Mouse (Mus musculus): Measurements from ENCODE around the gene Spata16.

DNA sequence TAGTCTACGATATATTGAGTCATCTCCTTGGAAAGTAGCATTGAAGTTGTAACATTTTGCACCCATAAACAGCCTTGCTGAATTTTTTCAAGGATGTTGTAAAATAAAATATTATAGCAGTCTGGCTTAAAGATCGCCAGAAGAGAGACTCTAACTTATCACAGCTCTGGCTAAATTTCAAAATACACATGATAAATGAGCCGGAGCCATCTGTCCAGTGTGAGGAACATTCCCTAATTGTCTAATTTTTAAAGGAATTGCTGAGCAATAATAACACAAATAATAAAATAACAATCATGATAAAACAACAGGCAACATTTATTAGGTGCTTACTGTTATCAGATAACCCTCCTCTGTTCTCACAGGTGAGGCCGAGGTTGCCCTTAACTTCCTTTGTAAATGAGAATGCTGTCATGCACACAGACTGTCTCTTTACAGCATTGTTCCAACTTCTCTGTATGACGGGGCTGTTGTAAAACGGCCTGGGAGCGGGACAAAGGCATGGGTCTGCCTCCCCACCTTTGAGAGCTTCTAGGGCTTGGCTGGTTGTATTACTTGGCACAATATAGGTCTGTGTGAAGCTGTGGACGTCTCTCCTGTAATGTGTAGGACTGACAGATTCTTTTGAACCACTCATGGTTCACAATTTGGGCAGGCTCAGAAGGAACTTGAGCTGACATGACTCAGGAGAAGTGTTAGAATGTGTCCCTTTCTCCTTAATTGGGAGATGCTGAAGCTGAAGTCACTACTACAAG lies 3.1 kb downstream of the Spata16 start:
- TF ChIP-seq POLR2A (IDR thresholded peaks at IDR 0.05; ENCODE audit: borderline replicate concordance, extremely low read depth, insufficient read depth, insufficient read length, poor library complexity, severe bottlenecking): no peak
- TF ChIP-seq CTCF (IDR thresholded peaks at IDR 0.05; ENCODE audit: borderline replicate concordance, extremely low read depth, insufficient read depth, insufficient read length): no peak

Data from brain, embryonic 14.5 days (tissue).